Mouse (Mus musculus) spleen, adult 2 months (tissue): ENCODE data around the gene Timm50.

ENCODE experiments used
- CTCF ChIP-seq: fragments of 200-500 bp; IDR thresholded peaks from 2 replicates; pipeline ENCODE4 v1.5.1; 2011; ENCODE audit warnings: mild to moderate bottlenecking, inconsistent platforms; ENCODE audit not compliant: insufficient read depth, insufficient read length, insufficient replicate concordance; ENCODE audit errors: extremely low read depth
- POLR2A ChIP-seq: fragments of 200-500 bp; IDR thresholded peaks from 2 replicates; pipeline ENCODE4 v1.6.1; 2011; ENCODE audit warnings: low read depth, low read length, inconsistent platforms

DNA sequence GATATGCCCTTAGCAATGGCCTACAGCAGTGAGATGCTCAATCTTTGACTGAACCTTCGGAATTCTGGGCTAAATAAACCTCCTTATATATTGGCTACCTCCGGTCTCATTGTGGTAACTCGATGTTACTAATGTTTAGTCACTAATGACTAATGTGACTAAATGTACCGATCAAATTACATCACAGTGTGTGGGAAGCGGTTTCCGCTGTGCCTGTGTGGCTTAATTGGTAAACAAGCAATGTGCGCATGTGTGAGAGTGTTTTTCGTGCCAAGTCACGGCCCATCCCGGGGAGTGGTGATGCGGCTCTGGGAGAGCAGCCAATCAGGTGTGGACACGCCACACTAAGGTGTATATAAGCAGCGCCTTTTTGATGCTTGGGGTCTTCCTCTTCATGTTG lies 46.5 kb downstream of the Timm50 start:
- TF ChIP-seq CTCF (no peak), POLR2A (no peak)
